8 mouse cellular contexts compared by ENCODE assay signal in the genomic region with DNA sequence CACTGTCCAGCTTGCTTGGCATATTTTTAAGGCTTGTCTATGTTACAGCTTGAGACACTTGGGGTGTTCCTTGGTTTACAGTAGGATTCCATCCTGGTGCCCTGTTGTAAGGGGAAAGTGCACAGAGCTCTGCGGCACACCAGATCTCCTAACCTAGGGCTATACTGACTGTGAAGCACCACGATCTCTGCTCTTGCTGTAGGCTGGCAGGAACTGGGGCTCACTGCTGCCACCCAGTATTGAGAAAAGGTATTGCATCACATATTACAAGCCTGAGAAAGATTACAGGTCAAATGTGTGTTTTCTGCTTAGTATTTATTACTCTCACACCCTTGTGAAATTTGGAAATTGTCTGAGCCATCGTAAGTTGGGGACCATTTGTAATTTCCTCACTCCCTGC. TPM values are rescaled to one million over a fixed set of nuclear protein-coding genes. Genes with fewer than 3 reads are reported as not detected.
DNase-seq lines count a peak whose midpoint lies in the region; ATAC-seq lines count a peak whose summit lies in the region.

No protein-coding gene starts in this region.

- no peaks in the 10 kb centered on the region for H3K27me3 ChIP-seq in kidney, embryonic 16.5 days (ENCODE audit: insufficient read depth, low read length)

- no peak overlapping the region for H3K4me3 ChIP-seq in kidney, embryonic 16.5 days (ENCODE audit: low read length)

- H3K27ac ChIP-seq in kidney, embryonic 16.5 days (ENCODE audit: low read length) = no peak overlapping the region

- H3K36me3 ChIP-seq in kidney, embryonic 16.5 days (ENCODE audit: insufficient read depth, low read length) = no peaks in the 10 kb centered on the region

- peaks cover 2% of the 10 kb centered on the region; the same call in 1 of the 2 replicates for H3K9me3 ChIP-seq in kidney, embryonic 16.5 days (ENCODE audit: low read length)

- peak; percentile 33 for DNase-seq in gastrocnemius, postnatal 10 days
- no peak for DNase-seq in gastrocnemius, postnatal 25 days
- DNase-seq in urinary bladder, postnatal 25 days (ENCODE audit: low spot score) = peak; percentile 41
- DNase-seq in urinary bladder, postnatal 10 days (ENCODE audit: low spot score) = no peak
- DNase-seq in embryo, embryonic 10.5 days (ENCODE audit: low spot score) = peak; percentile 62
- peak; percentile 79 for DNase-seq in naive thymus-derived CD4-positive, alpha-beta T cell, adult 2 months (ENCODE audit: low read depth)
- DNase-seq in frontal cortex, postnatal 25 days (ENCODE audit: low spot score in 2 of 2) = no peak

- 0 out of 2 replicates have a peak, but pooled peaks cover 3% of the 10 kb centered on the region for H3K4me1 ChIP-seq in kidney, embryonic 16.5 days (ENCODE audit: insufficient read depth, low read length)

- WGBS in kidney, embryonic 16.5 days = 34% methylated on average over 3 of the region's 3 CpGs

- no peak overlapping the region for H3K4me2 ChIP-seq in kidney, embryonic 16.5 days (replicated peaks; ENCODE audit: low read depth, low read length)

- ATAC-seq in kidney, embryonic 16.5 days (ENCODE audit: low FRiP score, low TSS enrichment) = 0 out of 2 replicates have a peak, but pooled peaks have one; percentile 51

- H3K9ac ChIP-seq in kidney, embryonic 16.5 days (replicated peaks; ENCODE audit: low read length) = no peak overlapping the region

RNA-seq across cellular contexts. Expression of gene Tbc1d22a, which starts 13.9 kb away (rescaled TPM):
- 10 to 100 TPM; 12.2 to 15.3 TPM for total RNA-seq in gastrocnemius, postnatal 10 days (2021)
- 10 to 100 TPM; 12.0 to 13.2 TPM for total RNA-seq in gastrocnemius, postnatal 25 days (2021)
- 16.5 and 16.6 TPM in 2 replicates for polyA plus RNA-seq in kidney, embryonic 16.5 days (2015; fragmentation: Nextera tagmentation; extraction: Ambion mirVana)

RNA-seq across cellular contexts. Expression of gene Cerk, which starts 42.2 kb away (rescaled TPM):
- 1 to 10 TPM; 8.0 to 9.5 TPM for total RNA-seq in gastrocnemius, postnatal 10 days (2021)
- 1 to 10 TPM; 4.6 to 4.9 TPM for total RNA-seq in gastrocnemius, postnatal 25 days (2021)
- 13.6 and 13.7 TPM in 2 replicates for polyA plus RNA-seq in kidney, embryonic 16.5 days (2015; fragmentation: Nextera tagmentation; extraction: Ambion mirVana)

Comparison
In these comparisons a context has a peak if more than half of its experiments do, and no peak if none do; other contexts are left out.
1. DNase-seq: peak in gastrocnemius, postnatal 10 days (single experiment), urinary bladder, postnatal 25 days (single experiment), embryo, embryonic 10.5 days (single experiment) and naive thymus-derived CD4-positive, alpha-beta T cell, adult 2 months (single experiment); none in gastrocnemius, postnatal 25 days (single experiment), urinary bladder, postnatal 10 days (single experiment) and frontal cortex, postnatal 25 days (0 of 2).